Mouse (Mus musculus) liver, adult 2 months (tissue): ENCODE results near the gene Jun. TPM values are rescaled to one million over a fixed set of nuclear protein-coding genes. Genes with fewer than 3 reads are reported as not detected.

Experiments
- DNase-seq: peaks from one replicate; pipeline ENCODE4 v3.0.0-alpha.2; 2011; ENCODE audit warnings: low read depth, low spot score; ENCODE audit errors: extremely low read depth
- H3K27ac ChIP-seq: fragments of 200-500 bp; replicated peaks from 2 replicates; pipeline ENCODE4 v1.5.1; 2012; ENCODE audit warnings: low read depth, mild to moderate bottlenecking, control low read depth, inconsistent platforms, low read length; ENCODE audit not compliant: insufficient read depth
- H3K27me3 ChIP-seq: fragments of 200-500 bp; 2 replicates; pipeline ENCODE4 v1.6.1; 2012; ENCODE audit warnings: mild to moderate bottlenecking, moderate library complexity, low read length, inconsistent platforms; ENCODE audit not compliant: control insufficient read depth, insufficient read depth
- H3K36me3 ChIP-seq: fragments of 200-500 bp; 2 replicates; pipeline ENCODE4 v1.6.1; 2012; ENCODE audit warnings: low read length, inconsistent platforms; ENCODE audit not compliant: control insufficient read depth, insufficient read depth
- H3K4me1 ChIP-seq: fragments of 200-500 bp; 2 replicates; pipeline ENCODE4 v1.6.1; 2011; ENCODE audit warnings: low read length; ENCODE audit not compliant: control insufficient read depth, insufficient read depth
- H3K4me3 ChIP-seq: fragments of 200-500 bp; 2 replicates; pipeline ENCODE4 v1.5.1; 2011; ENCODE audit warnings: low read depth, mild to moderate bottlenecking, control low read depth, low read length, moderate library complexity; ENCODE audit not compliant: insufficient read depth
- H3K79me2 ChIP-seq: fragments of 200-500 bp; 2 replicates; pipeline ENCODE4 v1.6.1; 2012; ENCODE audit warnings: inconsistent platforms, mild to moderate bottlenecking, low read length, moderate library complexity; ENCODE audit not compliant: control insufficient read depth, insufficient read depth
- H3K9ac ChIP-seq: fragments of 200-500 bp; 2 replicates; pipeline ENCODE4 v1.6.1; 2012; ENCODE audit warnings: low read depth, mild to moderate bottlenecking, control low read depth, inconsistent platforms, low read length
- CTCF ChIP-seq: fragments of 200-500 bp; IDR thresholded peaks from 2 replicates; pipeline ENCODE4 v1.5.1; 2011; ENCODE audit warnings: low read depth, low read length, control low read depth
- POLR2A ChIP-seq: fragments of 200-500 bp; IDR thresholded peaks from 2 replicates; pipeline ENCODE4 v1.6.1; 2011; ENCODE audit warnings: low read length, control low read depth; ENCODE audit not compliant: insufficient read depth; ENCODE audit errors: extremely low read depth
- WGBS: fragments of 180-500 bp; shearing (Covaris S2); methylation state at CpG from one replicate; pipeline ENCODE4 v1.1.7; 2018; 5-methylcytosine and 5-hydroxymethylcytosine counted together
- polyA plus RNA-seq: library from polyadenylated mRNA; depleted of rRNA; stranded (reverse); fragments of >200 nt; gene quantifications from 2 replicates; pipeline ENCODE4 v1.2.3, GENCODE M21; 2012
- total RNA-seq: library from RNA; depleted of rRNA; stranded (reverse); fragments of >200 nt; gene quantifications from 2 replicates; pipeline ENCODE4 v1.2.3, GENCODE M21; 2014

Jun gene
- total and polyA plus RNA-seq, 2 experiments = 3.7 to 5.7 TPM

DNA sequence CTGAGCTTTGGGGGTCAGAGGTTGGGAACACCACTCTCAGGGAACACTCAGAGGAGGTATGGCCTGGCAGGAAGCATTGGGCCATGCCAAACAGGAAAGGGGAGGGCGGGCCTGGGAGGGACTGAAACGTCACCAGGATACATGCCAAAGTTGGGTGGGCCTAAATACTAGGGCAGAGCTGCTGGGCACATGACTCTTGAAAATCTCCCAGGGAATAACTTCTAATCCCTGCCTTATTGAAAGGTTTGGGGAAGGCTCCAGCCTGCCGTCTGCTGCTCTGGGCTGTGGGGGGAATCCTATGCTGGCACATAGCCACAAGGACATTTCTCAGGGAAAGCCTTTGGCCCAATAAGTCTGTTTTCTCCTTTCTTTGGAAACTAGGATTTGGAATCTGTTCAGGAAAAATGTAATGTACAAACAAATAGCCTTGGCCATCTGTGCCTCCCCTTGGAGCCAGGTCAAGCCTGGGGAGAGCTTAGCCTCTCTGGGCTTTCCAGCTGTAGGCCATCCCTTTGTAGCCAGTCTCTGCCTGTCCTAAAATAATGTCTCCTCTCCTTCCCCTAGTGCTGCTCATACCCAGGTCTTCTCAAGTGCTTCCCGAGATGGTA lies 30.6 kb upstream of the Jun start:
- no peaks in the 10 kb centered on the region for H3K4me1 ChIP-seq
- TF ChIP-seq CTCF (no peak), POLR2A (no peak)
- H3K79me2 ChIP-seq = no peaks in the 10 kb centered on the region
- 74% methylated on average over 4 of the region's 4 CpGs for whole genome bisulfite sequencing
- no peaks in the 10 kb centered on the region for H3K27me3 ChIP-seq
- H3K36me3 ChIP-seq = no peaks in the 10 kb centered on the region
- H3K9ac ChIP-seq = no peak overlapping the region
- no peak overlapping the region for H3K4me3 ChIP-seq
- H3K27ac ChIP-seq = no peak overlapping the region; the same call in 1 of the 2 replicates
- DNase-seq = peak; percentile 22

DNA sequence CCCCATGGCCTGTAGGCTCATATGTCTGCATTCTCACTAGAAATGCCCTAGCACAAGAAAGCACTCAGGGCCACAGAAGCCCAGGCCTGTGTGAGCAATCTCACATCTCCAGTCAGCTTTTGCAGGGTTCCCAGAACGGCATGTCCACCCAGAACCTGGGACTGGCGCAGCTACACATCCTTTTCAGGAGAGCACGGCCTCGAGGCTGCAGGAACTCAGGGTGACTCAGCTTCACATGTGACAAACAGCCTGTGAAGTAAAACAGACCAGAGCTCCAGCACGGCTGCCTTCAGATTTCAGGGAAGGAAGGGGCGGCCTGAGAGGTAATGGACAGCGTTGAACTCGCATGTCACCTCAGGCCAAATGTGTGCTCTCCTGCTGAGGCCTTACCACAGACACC lies 29.6 kb upstream of the Jun start:
- Histone ChIP-seq H3K4me1 (no peaks in the 10 kb centered on the region), H3K9ac (no peak overlapping the region), H3K4me3 (no peak overlapping the region), H3K27me3 (no peaks in the 10 kb centered on the region), H3K79me2 (no peaks in the 10 kb centered on the region), H3K36me3 (no peaks in the 10 kb centered on the region), H3K27ac (no peak overlapping the region)
- DNase-seq = no peak
- 78% methylated on average over 8 of the region's 8 CpGs for WGBS
- no peak for TF ChIP-seq CTCF
- no peak for TF ChIP-seq POLR2A

- 69% methylated on average over 8 of the region's 8 CpGs for WGBS
- Histone ChIP-seq H3K36me3 (no peaks in the 10 kb centered on the region), H3K9ac (no peak overlapping the region), H3K4me3 (no peak overlapping the region), H3K4me1 (no peaks in the 10 kb centered on the region), H3K27ac (no peak overlapping the region), H3K79me2 (no peaks in the 10 kb centered on the region), H3K27me3 (no peaks in the 10 kb centered on the region)
- TF ChIP-seq POLR2A (no peak), CTCF (no peak)
- no peak for DNase-seq
Observed at GRCm38 (mm10) chr4:95078625-95079024, 26.6 kb upstream of the Jun start.

DNA sequence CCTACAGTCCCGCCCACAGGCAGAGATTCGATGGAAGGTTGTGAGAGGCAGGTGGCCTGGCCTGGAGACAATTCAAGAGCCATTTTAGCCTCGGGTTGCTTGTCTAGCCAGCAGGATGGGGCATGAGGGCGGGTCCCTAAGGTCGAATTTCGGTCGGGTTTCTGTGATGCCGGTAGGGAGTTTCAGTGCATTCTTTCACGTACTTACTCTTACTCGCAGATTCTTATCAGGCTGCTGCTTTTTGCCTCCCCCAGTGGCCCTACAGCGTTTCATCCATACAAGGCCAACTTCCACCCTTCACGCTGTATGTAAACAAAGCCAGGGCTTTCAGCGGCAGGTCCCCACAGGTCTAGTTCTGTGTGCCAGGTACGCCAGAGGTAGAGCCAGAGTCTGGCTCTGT lies 24.3 kb upstream of the Jun start:
- no peak overlapping the region for H3K4me3 ChIP-seq
- H3K27me3 ChIP-seq = no peaks in the 10 kb centered on the region
- H3K4me1 ChIP-seq = no peaks in the 10 kb centered on the region
- H3K79me2 ChIP-seq = no peaks in the 10 kb centered on the region
- TF ChIP-seq POLR2A (no peak), CTCF (no peak)
- WGBS = 34% methylated on average over 14 of the region's 14 CpGs
- H3K9ac ChIP-seq = no peak overlapping the region
- H3K27ac ChIP-seq = no peak overlapping the region
- H3K36me3 ChIP-seq = no peaks in the 10 kb centered on the region
- DNase-seq = no peak

- WGBS = 75% methylated on average over 17 of the region's 17 CpGs
- H3K27me3 ChIP-seq = no peaks in the 10 kb centered on the region
- no peak for DNase-seq
- no peak overlapping the region for H3K9ac ChIP-seq
- no peaks in the 10 kb centered on the region for H3K4me1 ChIP-seq
- TF ChIP-seq CTCF (no peak), POLR2A (no peak)
- no peaks in the 10 kb centered on the region for H3K36me3 ChIP-seq
- no peaks in the 10 kb centered on the region for H3K79me2 ChIP-seq
- no peak overlapping the region for H3K27ac ChIP-seq
- H3K4me3 ChIP-seq = no peak overlapping the region
Observed at GRCm38 (mm10) chr4:95075591-95076002, 23.6 kb upstream of the Jun start.

GRCm38 (mm10) chr4:95074319-95074718 lies 22.3 kb upstream of the Jun start:
- no peaks in the 10 kb centered on the region for H3K79me2 ChIP-seq
- no peaks in the 10 kb centered on the region for H3K27me3 ChIP-seq
- no peak overlapping the region for H3K4me3 ChIP-seq
- H3K9ac ChIP-seq = no peak overlapping the region
- no peak for TF ChIP-seq POLR2A
- no peak for TF ChIP-seq CTCF
- no peak for DNase-seq
- H3K36me3 ChIP-seq = no peaks in the 10 kb centered on the region
- no peaks in the 10 kb centered on the region for H3K4me1 ChIP-seq
- WGBS = 91% methylated on average over 6 of the region's 6 CpGs
- no peak overlapping the region for H3K27ac ChIP-seq
